Mouse (Mus musculus) limb, embryonic 13.5 days (tissue): ENCODE measurements at regions not wholly inside any gene's neighbourhood (a gene's known extent, or its start where the extent isn't known, plus 50 kb on each side); places are given as distances from the start of the nearest gene placed in this dataset.

Source experiments
- ATAC-seq: fragments of 200-750 bp; cut with Nextera tagmentation; 2 replicates; pipeline ENCODE4 v1.8.0; 2017; ENCODE audit warnings: low read depth, moderate number of reproducible peaks, moderate TSS enrichment; ENCODE audit not compliant: low FRiP score
- H3K27ac ChIP-seq: fragments of 300-500 bp; sonication (generic); 2 replicates; pipeline ENCODE4 v1.5.1; 2015; ENCODE audit warnings: inconsistent platforms, mild to moderate bottlenecking, moderate library complexity
- H3K27me3 ChIP-seq: fragments of 300-500 bp; sonication (generic); 2 replicates; pipeline ENCODE4 v1.6.1; 2015; ENCODE audit warnings: mild to moderate bottlenecking, inconsistent platforms
- H3K36me3 ChIP-seq: fragments of 300-500 bp; sonication (generic); 2 replicates; pipeline ENCODE4 v1.6.1; 2015; ENCODE audit warnings: inconsistent platforms, mild to moderate bottlenecking, moderate library complexity
- H3K4me1 ChIP-seq: fragments of 300-500 bp; sonication (generic); 2 replicates; pipeline ENCODE4 v1.6.1; 2015; ENCODE audit warnings: inconsistent platforms
- H3K4me2 ChIP-seq: fragments of 300-500 bp; sonication (generic); replicated peaks from 2 replicates; pipeline ENCODE4 v1.6.1; 2015; ENCODE audit warnings: inconsistent platforms, mild to moderate bottlenecking, moderate library complexity
- H3K4me3 ChIP-seq: fragments of 300-500 bp; sonication (generic); 2 replicates; pipeline ENCODE4 v1.5.1; 2015; ENCODE audit warnings: moderate library complexity, mild to moderate bottlenecking, inconsistent platforms
- H3K9ac ChIP-seq: fragments of 300-500 bp; sonication (generic); 2 replicates; pipeline ENCODE4 v1.6.1; 2015; ENCODE audit warnings: mild to moderate bottlenecking, inconsistent platforms
- H3K9me3 ChIP-seq: fragments of 300-500 bp; sonication (generic); 2 replicates; pipeline ENCODE4 v1.6.1; 2016; ENCODE audit warnings: inconsistent platforms
- WGBS: fragments of 180-500 bp; shearing (Covaris S2); methylation state at CpG from one replicate; pipeline ENCODE4 v1.1.7; 2015; 5-methylcytosine and 5-hydroxymethylcytosine counted together

- ATAC-seq = no peak
- 50% methylated on average over 5 of the region's 5 CpGs for WGBS
- Histone ChIP-seq H3K4me3 (no peak overlapping the region), H3K4me1 (peaks cover 5% of the 10 kb centered on the region), H3K9ac (no peak overlapping the region), H3K27ac (no peak overlapping the region), H3K9me3 (no peaks in the 10 kb centered on the region), H3K27me3 (no peaks in the 10 kb centered on the region), H3K4me2 (no peak overlapping the region), H3K36me3 (no peaks in the 10 kb centered on the region)
Measured at GRCm38 (mm10) chr4:81937384-81937783, 494.8 kb upstream of the Mpdz start.

- no peaks in the 10 kb centered on the region for H3K9me3 ChIP-seq
- peaks cover 25% of the 10 kb centered on the region for H3K4me1 ChIP-seq
- no peak overlapping the region for H3K4me2 ChIP-seq
- 67% methylated on average over 1 of the region's 1 CpGs for WGBS
- no peak overlapping the region for H3K4me3 ChIP-seq
- no peaks in the 10 kb centered on the region for H3K27me3 ChIP-seq
- ATAC-seq = no peak
- H3K27ac ChIP-seq = no peak overlapping the region
- no peaks in the 10 kb centered on the region for H3K36me3 ChIP-seq
- H3K9ac ChIP-seq = no peak overlapping the region
Measured at GRCm38 (mm10) chr4:81930956-81931355, 488.3 kb upstream of the Mpdz start.

GRCm38 (mm10) chr4:81928581-81929244, 486.1 kb upstream of the Mpdz start:
- Histone ChIP-seq H3K27ac (no peak overlapping the region), H3K27me3 (no peaks in the 10 kb centered on the region), H3K4me2 (no peak overlapping the region), H3K4me1 (peaks cover 33% of the 10 kb centered on the region), H3K4me3 (no peak overlapping the region), H3K9ac (no peak overlapping the region), H3K9me3 (no peaks in the 10 kb centered on the region), H3K36me3 (no peaks in the 10 kb centered on the region)
- 29% methylated on average over 9 of the region's 9 CpGs for WGBS
- no peak; the same call in 1 of the 2 replicates for ATAC-seq

- ATAC-seq = no peak
- 56% methylated on average over 2 of the region's 2 CpGs for WGBS
- Histone ChIP-seq H3K9me3 (no peaks in the 10 kb centered on the region), H3K36me3 (no peaks in the 10 kb centered on the region), H3K4me3 (no peak overlapping the region), H3K4me2 (no peak overlapping the region), H3K27me3 (no peaks in the 10 kb centered on the region), H3K4me1 (peaks cover 33% of the 10 kb centered on the region), H3K27ac (no peak overlapping the region; the same call in 1 of the 2 replicates), H3K9ac (no peak overlapping the region)
Measured at GRCm38 (mm10) chr4:81927176-81927714, 484.6 kb upstream of the Mpdz start.

GRCm38 (mm10) chr4:81926662-81927141, 484.1 kb upstream of the Mpdz start:
- Histone ChIP-seq H3K9ac (no peak overlapping the region), H3K4me2 (no peak overlapping the region), H3K9me3 (no peaks in the 10 kb centered on the region), H3K27ac (peak overlapping the region; percentile 48; the same call in 1 of the 2 replicates), H3K4me3 (no peak overlapping the region), H3K27me3 (no peaks in the 10 kb centered on the region), H3K4me1 (peaks cover 33% of the 10 kb centered on the region), H3K36me3 (no peaks in the 10 kb centered on the region)
- WGBS = 64% methylated on average over 6 of the region's 6 CpGs
- no peak for ATAC-seq

- Histone ChIP-seq H3K9me3 (no peaks in the 10 kb centered on the region), H3K9ac (no peak overlapping the region), H3K27ac (no peak overlapping the region), H3K4me2 (no peak overlapping the region), H3K36me3 (no peaks in the 10 kb centered on the region), H3K4me1 (peaks cover 33% of the 10 kb centered on the region), H3K27me3 (no peaks in the 10 kb centered on the region), H3K4me3 (no peak overlapping the region)
- WGBS = 50% methylated on average over 2 of the region's 2 CpGs
- ATAC-seq = no peak
Measured at GRCm38 (mm10) chr4:81925611-81926010, 483.0 kb upstream of the Mpdz start.

- Histone ChIP-seq H3K4me3 (no peak overlapping the region), H3K27ac (no peak overlapping the region), H3K4me1 (peaks cover 33% of the 10 kb centered on the region), H3K9me3 (no peaks in the 10 kb centered on the region), H3K4me2 (no peak overlapping the region), H3K36me3 (no peaks in the 10 kb centered on the region), H3K9ac (no peak overlapping the region), H3K27me3 (no peaks in the 10 kb centered on the region)
- 86% methylated on average over 1 of the region's 1 CpGs for WGBS
- ATAC-seq = no peak
Measured at GRCm38 (mm10) chr4:81924120-81924519, 481.5 kb upstream of the Mpdz start.

GRCm38 (mm10) chr4:81922876-81923275, 480.3 kb upstream of the Mpdz start:
- Histone ChIP-seq H3K4me1 (peaks cover 25% of the 10 kb centered on the region), H3K27me3 (no peaks in the 10 kb centered on the region), H3K4me2 (no peak overlapping the region), H3K9ac (no peak overlapping the region), H3K27ac (no peak overlapping the region), H3K4me3 (no peak overlapping the region), H3K9me3 (no peaks in the 10 kb centered on the region), H3K36me3 (no peaks in the 10 kb centered on the region)
- WGBS = 84% methylated on average over 3 of the region's 3 CpGs
- ATAC-seq = no peak

- ATAC-seq = no peak
- WGBS = 94% methylated on average over 2 of the region's 2 CpGs
- H3K27me3 ChIP-seq = no peaks in the 10 kb centered on the region
Measured at GRCm38 (mm10) chr4:81914971-81915370, 472.4 kb upstream of the Mpdz start.

GRCm38 (mm10) chr4:81913296-81913695, 470.7 kb upstream of the Mpdz start:
- 61% methylated on average over 10 of the region's 10 CpGs for WGBS
- Histone ChIP-seq H3K9me3 (no peaks in the 10 kb centered on the region), H3K27me3 (no peaks in the 10 kb centered on the region), H3K4me1 (no peaks in the 10 kb centered on the region), H3K4me2 (no peak overlapping the region), H3K9ac (no peak overlapping the region), H3K4me3 (no peak overlapping the region), H3K36me3 (no peaks in the 10 kb centered on the region), H3K27ac (no peak overlapping the region)
- no peak for ATAC-seq

More at GRCm38 (mm10) chr4:81914971-81915370, 472.4 kb upstream of the Mpdz start:
- no peak overlapping the region for H3K4me3 ChIP-seq
- no peaks in the 10 kb centered on the region for H3K9me3 ChIP-seq
- no peaks in the 10 kb centered on the region for H3K4me1 ChIP-seq
- no peak overlapping the region for H3K4me2 ChIP-seq
- H3K27ac ChIP-seq = no peak overlapping the region
- H3K9ac ChIP-seq = no peak overlapping the region
- no peaks in the 10 kb centered on the region for H3K36me3 ChIP-seq

- Histone ChIP-seq H3K9me3 (no peaks in the 10 kb centered on the region), H3K4me2 (no peak overlapping the region), H3K36me3 (no peaks in the 10 kb centered on the region), H3K27ac (no peak overlapping the region), H3K27me3 (no peaks in the 10 kb centered on the region), H3K4me1 (no peaks in the 10 kb centered on the region), H3K9ac (no peak overlapping the region), H3K4me3 (no peak overlapping the region)
- no peak for ATAC-seq
- 72% methylated on average over 1 of the region's 1 CpGs for WGBS
Measured at GRCm38 (mm10) chr4:81912653-81913052, 470.0 kb upstream of the Mpdz start.

GRCm38 (mm10) chr4:81899961-81900540, 457.4 kb upstream of the Mpdz start:
- Histone ChIP-seq H3K4me2 (no peak overlapping the region), H3K4me1 (no peaks in the 10 kb centered on the region), H3K27ac (no peak overlapping the region), H3K9ac (no peak overlapping the region), H3K27me3 (no peaks in the 10 kb centered on the region), H3K9me3 (no peaks in the 10 kb centered on the region), H3K4me3 (no peak overlapping the region), H3K36me3 (no peaks in the 10 kb centered on the region)
- ATAC-seq = no peak
- 77% methylated on average over 5 of the region's 5 CpGs for WGBS
